Mouse (Mus musculus) central nervous system, embryonic 11.5 days (tissue): ENCODE results near the gene Catip. TPM values are rescaled to one million over a fixed set of nuclear protein-coding genes. Genes with fewer than 3 reads are reported as not detected.

Experiments
- polyA plus RNA-seq: library from polyadenylated mRNA; depleted of rRNA; stranded (reverse); fragments of >200 nt; gene quantifications from 2 replicates; pipeline ENCODE4 v1.2.3, GENCODE M21; 2012; rRNA removed

Catip gene
- polyA plus RNA-seq: 0.85 and 1.5 TPM in 2 replicates

GRCm38 (mm10) chr1:74361812-74362211 lies at the start of gene Catip:
Gene Catip, plus strand, starts transcription at chr1:74362108.

GRCm38 (mm10) chr1:74374980-74375379 lies 13.1 kb downstream of the Catip start, which contains the start of gene Slc11a1:
Gene Slc11a1, plus strand, starts transcription at chr1:74375195.

GRCm38 (mm10) chr1:74390924-74391748 lies 29.2 kb downstream of the Catip start, which contains the start of gene Ctdsp1:
Gene Ctdsp1, plus strand, starts transcription at chr1:74391509.

GRCm38 (mm10) chr1:74408589-74409504 lies 46.9 kb downstream of the Catip start, which contains the start of gene Vil1:
Gene Vil1, plus strand, starts transcription at chr1:74409376.

Other genes with a start within 250 kb of the Catip start
- gene Tns1, start 237.7 kb upstream of the Catip start, polyA plus RNA-seq: 9.6 and 16.1 TPM in 2 replicates
- gene Rufy4, start 236.6 kb upstream of the Catip start, polyA plus RNA-seq: 0.81 and 0.89 TPM in 2 replicates
- 0.06 and 0.10 TPM in 2 replicates for gene Cxcr2, start 208.1 kb upstream of the Catip start, polyA plus RNA-seq
- gene Cxcr1, start 167.5 kb upstream of the Catip start, polyA plus RNA-seq: not detected in 2 replicates
- 132 and 211 TPM in 2 replicates for gene Arpc2, start 126.0 kb upstream of the Catip start, polyA plus RNA-seq
- 0.19 and 0.40 TPM in 2 replicates for gene Gpbar1, start 83.6 kb upstream of the Catip start, polyA plus RNA-seq
- 157 and 243 TPM in 2 replicates for gene Aamp, start 77.4 kb upstream of the Catip start, polyA plus RNA-seq
- 43.6 and 50.9 TPM in 2 replicates for gene Pnkd, start 77.2 kb upstream of the Catip start, polyA plus RNA-seq
- gene Tmbim1, start 56.5 kb upstream of the Catip start, polyA plus RNA-seq: 2.8 and 7.5 TPM in 2 replicates
- gene Slc11a1, start 13.1 kb downstream of the Catip start, polyA plus RNA-seq: 2.4 and 3.0 TPM in 2 replicates
- 45.6 and 69.4 TPM in 2 replicates for gene Ctdsp1, start 29.4 kb downstream of the Catip start, polyA plus RNA-seq
- 0.14 and 0.15 TPM in 2 replicates for gene Vil1, start 47.3 kb downstream of the Catip start, polyA plus RNA-seq
- 54.9 and 74.0 TPM in 2 replicates for gene Cnot9, start 143.9 kb downstream of the Catip start, polyA plus RNA-seq
- 0.37 and 0.67 TPM in 2 replicates for gene Plcd4, start 180.8 kb downstream of the Catip start, polyA plus RNA-seq
- 15.2 and 20.2 TPM in 2 replicates for gene Usp37, start 182.2 kb downstream of the Catip start, polyA plus RNA-seq
- gene Zfp142, start 226.1 kb downstream of the Catip start, polyA plus RNA-seq: 12.1 and 21.0 TPM in 2 replicates
- gene Bcs1l, start 226.2 kb downstream of the Catip start, polyA plus RNA-seq: 16.8 and 17.9 TPM in 2 replicates
- 82.2 and 101 TPM in 2 replicates for gene Rnf25, start 239.3 kb downstream of the Catip start, polyA plus RNA-seq
- gene Stk36, start 239.3 kb downstream of the Catip start, polyA plus RNA-seq: 14.3 and 14.7 TPM in 2 replicates